Mouse (Mus musculus) thymus, adult 2 months (tissue): ENCODE measurements around the gene Adgrv1.

Source experiments
- CTCF ChIP-seq: fragments of 200-500 bp; IDR thresholded peaks from 2 replicates; pipeline ENCODE4 v1.5.1; 2012; ENCODE audit warnings: mild to moderate bottlenecking, control low read depth, low read length, moderate library complexity, borderline replicate concordance; ENCODE audit not compliant: control insufficient read depth, poor library complexity, insufficient read depth; ENCODE audit errors: extremely low read depth
- POLR2A ChIP-seq: fragments of 200-500 bp; IDR thresholded peaks from 2 replicates; pipeline ENCODE4 v1.6.1; 2012; ENCODE audit warnings: mild to moderate bottlenecking, low read length, control low read depth, moderate library complexity; ENCODE audit not compliant: control insufficient read depth, poor library complexity, insufficient read depth; ENCODE audit errors: extremely low read depth

DNA sequence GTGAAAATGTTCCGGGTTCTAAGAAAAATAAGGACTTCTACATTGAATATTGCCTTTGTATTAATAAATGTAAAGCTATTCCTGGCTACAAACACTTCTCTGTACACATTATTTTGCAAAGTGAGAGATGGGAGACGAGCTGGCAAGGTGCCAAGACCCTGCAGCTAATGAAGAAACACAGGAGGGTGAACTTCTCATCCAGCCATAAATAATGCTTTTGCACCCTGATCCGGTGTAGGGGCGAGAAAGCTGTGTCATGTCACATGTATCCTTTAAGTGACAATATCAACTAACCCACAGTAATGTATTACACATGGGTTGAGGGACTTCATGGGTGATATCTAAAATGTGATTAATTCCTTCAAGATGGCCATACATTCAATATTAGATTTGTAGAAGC lies 451.5 kb downstream of the Adgrv1 start:
- TF ChIP-seq CTCF (no peak), POLR2A (no peak)
